Mouse (Mus musculus): ENCODE measurements around the gene Polr3g. TPM values are rescaled to one million over a fixed set of nuclear protein-coding genes. Genes with fewer than 3 reads are reported as not detected.
"Not testable (repeated sequence)": the region's sequence is repeated elsewhere in the genome, so short reads cannot be mapped to it uniquely, and the experiment has no call there.

Polr3g gene
- polyA plus RNA-seq (2012; rRNA removed): 2.5 and 4.9 TPM in 2 replicates

GRCm38 (mm10) chr13:81710775-81711545 lies at the start of gene Polr3g, which contains the start of gene Mblac2:
Gene Polr3g (minus strand): TSS chr13:81711013.
Gene Mblac2 (plus strand): TSS chr13:81711341.
- DNase-seq (ENCODE audit: low read depth, low spot score): peak; percentile 61
- under 1% methylated on average over 61 of the region's 61 CpGs for WGBS

- 26% methylated on average over 3 of the region's 3 CpGs for WGBS
- peak; percentile 28 for DNase-seq (ENCODE audit: low read depth, low spot score)
Observed at GRCm38 (mm10) chr13:81760379-81760778, 49.6 kb upstream of the Polr3g start.

- no peak for DNase-seq (ENCODE audit: low read depth, low spot score)
- WGBS: 71% methylated on average over 5 of the region's 5 CpGs
Observed at GRCm38 (mm10) chr13:81757058-81757660, 46.3 kb upstream of the Polr3g start.

GRCm38 (mm10) chr13:81755324-81755723 lies 44.5 kb upstream of the Polr3g start:
- WGBS: 98% methylated on average over 1 of the region's 1 CpGs
- DNase-seq (ENCODE audit: low read depth, low spot score): no peak

GRCm38 (mm10) chr13:81754878-81755277 lies 44.1 kb upstream of the Polr3g start:
- no peak for DNase-seq (ENCODE audit: low read depth, low spot score)

GRCm38 (mm10) chr13:81744092-81744396 lies 33.2 kb upstream of the Polr3g start:
- WGBS: 30% methylated on average over 2 of the region's 2 CpGs
- no peak for DNase-seq (ENCODE audit: low read depth, low spot score)

- 52% methylated on average over 10 of the region's 10 CpGs for WGBS
- no peak for DNase-seq (ENCODE audit: low read depth, low spot score)
Observed at GRCm38 (mm10) chr13:81743391-81744091, 32.7 kb upstream of the Polr3g start.

GRCm38 (mm10) chr13:81740898-81741297 lies 30.1 kb upstream of the Polr3g start:
- WGBS: 37% methylated on average over 3 of the region's 3 CpGs
- DNase-seq (ENCODE audit: low read depth, low spot score): no peak

- 83% methylated on average over 5 of the region's 5 CpGs for WGBS
- no peak for DNase-seq (ENCODE audit: low read depth, low spot score)
Observed at GRCm38 (mm10) chr13:81736606-81737005, 25.8 kb upstream of the Polr3g start.

- DNase-seq (ENCODE audit: low read depth, low spot score): no peak
- 86% methylated on average over 1 of the region's 1 CpGs for WGBS
Observed at GRCm38 (mm10) chr13:81730362-81730761, 19.5 kb upstream of the Polr3g start.

- 85% methylated on average over 4 of the region's 4 CpGs for WGBS
- DNase-seq (ENCODE audit: low read depth, low spot score): no peak
Observed at GRCm38 (mm10) chr13:81729102-81729501, 18.3 kb upstream of the Polr3g start.

GRCm38 (mm10) chr13:81728141-81728540 lies 17.3 kb upstream of the Polr3g start:
- DNase-seq (ENCODE audit: low read depth, low spot score): not testable (repeated sequence)
- WGBS: 79% methylated on average over 12 of the region's 12 CpGs

GRCm38 (mm10) chr13:81713896-81714295 lies 3.1 kb upstream of the Polr3g start:
- no peak for DNase-seq (ENCODE audit: low read depth, low spot score)
- WGBS: 89% methylated on average over 1 of the region's 1 CpGs

GRCm38 (mm10) chr13:81711546-81712371 lies 946 bp upstream of the Polr3g start:
- no peak for DNase-seq (ENCODE audit: low read depth, low spot score)
- 2% methylated on average over 42 of the region's 42 CpGs for WGBS

GRCm38 (mm10) chr13:81710266-81710665 lies 547 bp downstream of the Polr3g start:
- peak; percentile 10 for DNase-seq (ENCODE audit: low read depth, low spot score)
- 2% methylated on average over 7 of the region's 7 CpGs for WGBS

GRCm38 (mm10) chr13:81709805-81710204 lies 1.0 kb downstream of the Polr3g start:
- WGBS: 29% methylated on average over 4 of the region's 4 CpGs
- no peak for DNase-seq (ENCODE audit: low read depth, low spot score)

- DNase-seq (ENCODE audit: low read depth, low spot score): no peak
- WGBS: 93% methylated on average over 5 of the region's 5 CpGs
Observed at GRCm38 (mm10) chr13:81706311-81706710, 4.5 kb downstream of the Polr3g start.

GRCm38 (mm10) chr13:81703621-81704020 lies 7.2 kb downstream of the Polr3g start:
- no peak for DNase-seq (ENCODE audit: low read depth, low spot score)
- WGBS: 83% methylated on average over 9 of the region's 9 CpGs

GRCm38 (mm10) chr13:81703148-81703547 lies 7.7 kb downstream of the Polr3g start:
- no peak for DNase-seq (ENCODE audit: low read depth, low spot score)
- 86% methylated on average over 7 of the region's 7 CpGs for WGBS

GRCm38 (mm10) chr13:81694446-81694845 lies 16.4 kb downstream of the Polr3g start:
- 92% methylated on average over 12 of the region's 12 CpGs for WGBS
- DNase-seq (ENCODE audit: low read depth, low spot score): no peak
